Comparison of ENCODE assay signal across 8 mouse cellular contexts in genomic region chr12:15816254-15816605, GRCm38 (mm10). TPM values are rescaled to one million over a fixed set of nuclear protein-coding genes. Genes with fewer than 3 reads are reported as not detected.
DNase-seq lines count a peak whose midpoint lies in the region; ATAC-seq and TF ChIP-seq lines count a peak whose summit lies in the region.

No protein-coding gene starts in this region.

- peaks cover 7% of the 10 kb centered on the region; the same call in 1 of the 2 replicates for H3K27me3 ChIP-seq in cerebellum, adult 2 months (ENCODE audit: control insufficient read depth, insufficient read depth, low read length)
- no peaks in the 10 kb centered on the region for H3K27me3 ChIP-seq in liver, adult 2 months (ENCODE audit: control insufficient read depth, insufficient read depth, low read length)
- no peaks in the 10 kb centered on the region for H3K27me3 ChIP-seq in neural tube, embryonic 11.5 days (ENCODE audit: control insufficient read depth, insufficient read depth, low read length)

- peak overlapping the region; percentile 48 for H3K4me3 ChIP-seq in cerebellum, adult 2 months (replicated peaks; ENCODE audit: insufficient read depth, low read depth, low read length)
- peak overlapping the region; percentile 55 for H3K4me3 ChIP-seq in liver, adult 2 months (ENCODE audit: insufficient read depth, low read depth, low read length)
- H3K4me3 ChIP-seq in neural tube, embryonic 11.5 days (ENCODE audit: low read depth, low read length): peak overlapping the region; percentile 90

- H3K79me2 ChIP-seq in liver, adult 2 months (ENCODE audit: control insufficient read depth, insufficient read depth, low read length): no peaks in the 10 kb centered on the region

- peak; percentile 22 to 47 for DNase-seq in cerebellum, adult 2 months
- DNase-seq in cerebellum, adult 11 months: no peak
- DNase-seq in urinary bladder, adult 18-20 months (ENCODE audit: low spot score in 2 of 2): peak; percentile 9 to 56
- no peak for DNase-seq in urinary bladder, postnatal 10 days (ENCODE audit: low spot score)
- peak; percentile 31 for DNase-seq in heart, postnatal 25 days (ENCODE audit: low spot score)
- peak; percentile 19 for DNase-seq in liver, adult 2 months (ENCODE audit: extremely low read depth, low read depth, low spot score)
- peak; percentile 72 for DNase-seq in neural tube, embryonic 11.5 days (ENCODE audit: low spot score)
- DNase-seq in thymus, postnatal 0 days (ENCODE audit: low spot score): peak; percentile 70

- H3K9ac ChIP-seq in liver, adult 2 months (ENCODE audit: low read depth, low read length): peak overlapping the region; percentile 30
- H3K9ac ChIP-seq in neural tube, embryonic 11.5 days (ENCODE audit: low read length): peak overlapping the region; percentile 98

- WGBS in cerebellum, adult 2 months: under 1% methylated on average over 23 of the region's 23 CpGs
- under 1% methylated on average over 23 of the region's 23 CpGs for WGBS in liver, adult 2 months
- WGBS in neural tube, embryonic 11.5 days: 0% methylated on average over 23 of the region's 23 CpGs

- intact Hi-C loops in heart, postnatal 25 days (cut with DNase I): loop anchor here (1.0 to 10.0 kb wide), 4 partner anchors 199 to 717 kb away; no protein-coding TSS in a partner anchor

- no peaks in the 10 kb centered on the region for H3K4me1 ChIP-seq in cerebellum, adult 2 months (ENCODE audit: control insufficient read depth, insufficient read depth, low read length)
- peaks cover 7% of the 10 kb centered on the region; the same call in 1 of the 2 replicates for H3K4me1 ChIP-seq in liver, adult 2 months (ENCODE audit: control insufficient read depth, insufficient read depth, low read length)
- peaks cover 2% of the 10 kb centered on the region; the same call in 1 of the 2 replicates for H3K4me1 ChIP-seq in neural tube, embryonic 11.5 days (ENCODE audit: control insufficient read depth, insufficient read depth, low read length)

- no peaks in the 10 kb centered on the region for H3K36me3 ChIP-seq in liver, adult 2 months (ENCODE audit: control insufficient read depth, insufficient read depth, low read length)
- H3K36me3 ChIP-seq in neural tube, embryonic 11.5 days (ENCODE audit: control insufficient read depth, insufficient read depth, low read length): no peaks in the 10 kb centered on the region

- no peak for TF ChIP-seq POLR2A in cerebellum, adult 2 months (IDR thresholded peaks at IDR 0.05; ENCODE audit: borderline replicate concordance, insufficient read depth, low read length)
- TF ChIP-seq POLR2A in liver, adult 2 months (IDR thresholded peaks at IDR 0.05; ENCODE audit: extremely low read depth, insufficient read depth, low read length): no peak

- no peak for TF ChIP-seq CTCF in cerebellum, adult 2 months (IDR thresholded peaks at IDR 0.05; ENCODE audit: borderline replicate concordance, insufficient read depth, low read depth, low read length)
- TF ChIP-seq CTCF in liver, adult 2 months (IDR thresholded peaks at IDR 0.05; ENCODE audit: low read depth, low read length): no peak

- no peaks in the 10 kb centered on the region for H3K9me3 ChIP-seq in neural tube, embryonic 11.5 days (ENCODE audit: control insufficient read depth, low read length)

- no peak overlapping the region; the same call in 1 of the 2 replicates for H3K27ac ChIP-seq in cerebellum, adult 2 months (ENCODE audit: insufficient read depth, low read length)
- peak overlapping the region; percentile 64 for H3K27ac ChIP-seq in liver, adult 2 months (replicated peaks; ENCODE audit: insufficient read depth, low read depth, low read length)
- H3K27ac ChIP-seq in neural tube, embryonic 11.5 days (ENCODE audit: low read depth, low read length): peak overlapping the region; percentile 91

- peak; percentile 20 for ATAC-seq in neural tube, embryonic 11.5 days (ENCODE audit: insufficient read depth, low FRiP score, low TSS enrichment)

- H3K4me2 ChIP-seq in neural tube, embryonic 11.5 days (ENCODE audit: low read depth): peak overlapping the region; percentile 68

RNA-seq across cellular contexts. Expression of gene Trib2, which starts 0.5 kb away (rescaled TPM):
- polyA plus RNA-seq in cerebellum, adult 2 months (2012; rRNA removed): 25.9 and 29.1 TPM in 2 replicates
- 10 to 100 TPM; 39.1 to 41.1 TPM for total RNA-seq in heart, postnatal 25 days (2021)
- 2.2 and 2.3 TPM in 2 replicates for total RNA-seq in liver, adult 2 months (2014; rRNA removed)
- 0.81 and 1.0 TPM in 2 replicates for polyA plus RNA-seq in liver, adult 2 months (2012; rRNA removed)
- 79.8 and 80.4 TPM in 2 replicates for polyA plus RNA-seq in neural tube, embryonic 11.5 days (2014; fragmentation: Nextera tagmentation; extraction: Ambion mirVana)
- 29.8 and 31.2 TPM in 2 replicates for polyA plus RNA-seq in thymus, postnatal 0 days (2015; fragmentation: Nextera tagmentation; extraction: Ambion mirVana)

Comparison
In these comparisons a context has a peak if more than half of its experiments do, and no peak if none do; other contexts are left out.
1. DNase-seq: peak in cerebellum, adult 2 months (2 of 2), urinary bladder, adult 18-20 months (2 of 2), heart, postnatal 25 days (single experiment), liver, adult 2 months (single experiment), neural tube, embryonic 11.5 days (single experiment) and thymus, postnatal 0 days (single experiment); none in cerebellum, adult 11 months (single experiment) and urinary bladder, postnatal 10 days (single experiment).
2. RNA of gene Trib2, which starts 0.5 kb away (polyA plus RNA-seq): 79.8 to 80.4 TPM in neural tube, embryonic 11.5 days, 29.8 to 31.2 TPM in thymus, postnatal 0 days and 25.9 to 29.1 TPM in cerebellum, adult 2 months; 0.81 to 1.0 TPM in liver, adult 2 months; every median in the first group is over 10 times any median in the second.
3. Peak in every context shown above with its lines, with median percentiles within 50 percentile points of each other: H3K4me3 ChIP-seq.